Mouse (Mus musculus): ENCODE data around the gene Ppip5k1. TPM values are rescaled to one million over a fixed set of nuclear protein-coding genes. Genes with fewer than 3 reads are reported as not detected.
A peak's percentile ranks its signal among the peaks of the same experiment; 100 is the strongest.
"Not testable (repeated sequence)": the region's sequence is repeated elsewhere in the genome, so short reads cannot be mapped to it uniquely, and the experiment has no call there.

Ppip5k1 gene
- total RNA-seq (2021) = 10 to 100 TPM; 62.6 to 68.2 TPM

DNA sequence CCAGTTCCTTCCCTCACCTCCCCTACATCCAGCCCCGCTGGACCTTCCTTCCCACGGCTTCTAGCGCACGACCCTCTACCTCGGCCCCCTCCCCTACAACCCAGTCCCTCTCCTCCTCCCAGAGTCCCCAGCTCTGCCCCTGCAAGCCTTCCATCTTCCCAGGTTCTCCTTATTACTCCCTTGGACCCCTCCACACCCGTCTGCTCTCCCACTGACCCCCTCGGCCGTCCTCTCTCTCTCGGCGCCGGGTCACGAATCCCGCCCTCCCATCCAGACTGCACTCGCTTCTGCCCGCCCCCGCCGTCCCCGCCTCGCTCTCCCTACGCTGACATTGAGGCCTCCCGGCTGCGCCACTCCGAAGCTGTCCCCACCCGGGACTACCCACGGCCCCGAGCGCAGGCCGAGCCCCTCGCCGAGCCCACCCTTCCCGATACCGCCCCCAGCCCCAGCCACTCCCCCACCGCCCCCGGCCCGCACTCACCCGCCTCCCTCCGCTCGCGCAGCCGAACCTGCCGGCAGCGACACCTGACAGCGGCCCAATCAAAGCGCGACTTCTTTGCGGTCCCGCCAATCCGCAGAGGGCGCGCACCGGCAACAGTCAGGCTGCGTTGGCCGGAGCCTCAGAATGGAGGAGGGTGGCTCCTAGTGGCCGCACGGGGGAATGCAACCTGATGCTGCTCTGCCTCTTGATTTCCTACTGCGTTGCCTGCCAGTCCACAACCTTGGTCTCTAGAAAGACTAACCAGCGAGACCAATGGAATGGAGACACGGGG, at the start of gene Ppip5k1:
Ppip5k1 (minus strand) TSS at position 577 of the 773 bp plus-strand sequence.
- peak; percentile 96 for DNase-seq
- intact Hi-C loops (cut with DNase I) = loop anchor here (5.0 kb wide), 1 partner anchor 83 kb away; the partner anchor contains the start of gene Trp53bp1

DNA sequence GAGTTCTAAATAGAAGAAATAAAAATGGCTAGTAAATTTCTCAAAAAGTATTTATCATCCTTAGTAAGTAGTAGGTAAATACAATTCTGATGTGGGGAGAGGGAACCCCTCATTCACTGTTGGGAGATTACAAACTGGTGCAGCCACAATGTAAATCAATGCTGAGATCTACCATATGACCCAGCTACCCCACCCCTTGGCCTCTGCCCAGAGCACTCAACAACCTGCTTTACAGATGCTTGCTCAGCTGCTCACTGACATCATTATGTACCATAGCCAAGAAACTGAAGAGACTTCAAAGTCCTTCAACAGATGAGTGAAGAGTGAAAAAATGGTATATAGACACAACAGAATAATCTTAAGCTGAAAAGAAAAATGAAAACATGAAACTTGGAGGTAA, 48.1 kb upstream of the Ppip5k1 start:
- no peak for DNase-seq
- intact Hi-C loops (cut with DNase I) = no loop called here

DNA sequence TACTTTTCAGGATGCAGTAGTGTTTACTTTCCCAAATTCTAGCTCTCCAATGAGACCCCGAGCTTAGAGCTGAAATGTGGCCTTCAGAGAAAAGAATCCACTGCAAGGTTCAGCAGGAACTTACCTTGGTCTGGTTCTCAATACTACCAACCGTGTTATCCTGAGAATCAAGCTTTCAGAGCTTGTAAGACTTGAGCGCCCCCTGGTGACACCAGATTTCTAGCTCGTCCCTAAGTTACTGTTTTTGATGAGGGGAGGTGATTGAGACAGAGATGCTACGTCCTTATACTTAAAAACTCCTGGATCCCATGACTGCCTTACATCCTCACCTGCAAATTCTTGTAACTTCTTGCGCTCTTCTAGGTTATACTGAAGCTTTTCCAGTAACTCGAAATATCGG, 41.4 kb upstream of the Ppip5k1 start:
- peak; percentile 72 to 86 for DNase-seq
- intact Hi-C loops (cut with DNase I) = no loop called here

DNA sequence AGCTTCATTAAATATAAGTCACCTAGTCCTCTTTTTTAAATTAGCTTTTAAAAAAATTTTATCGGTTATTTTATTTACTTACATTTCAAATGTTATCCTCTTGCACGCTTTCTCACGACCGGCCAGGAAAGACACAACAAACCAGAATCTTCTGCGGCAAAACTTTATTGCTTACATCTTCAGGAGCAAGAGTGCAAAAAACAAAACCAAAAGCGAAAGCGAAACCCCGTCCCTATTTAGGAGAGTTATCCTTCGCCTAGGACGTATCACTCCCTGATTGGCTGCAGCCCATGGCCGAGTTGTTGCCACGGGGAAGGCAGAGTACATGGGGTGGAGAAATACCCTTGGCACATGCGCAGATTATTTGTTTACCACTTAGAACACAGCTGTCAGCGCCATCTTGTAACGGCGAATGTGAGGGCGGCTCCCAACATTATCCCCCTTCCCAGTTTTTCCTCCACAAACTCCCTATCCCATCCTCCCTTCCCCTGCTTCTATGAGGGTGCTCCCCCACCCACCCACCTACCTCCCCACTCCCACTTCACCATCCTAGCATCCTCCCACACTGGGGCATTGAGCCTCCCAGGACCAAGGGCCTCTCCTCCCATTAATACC, 31.9 kb upstream of the Ppip5k1 start, which contains the start of gene Strc:
Strc (minus strand) TSS at position 208 of the 615 bp plus-strand sequence.
- not testable (repeated sequence) for DNase-seq

DNA sequence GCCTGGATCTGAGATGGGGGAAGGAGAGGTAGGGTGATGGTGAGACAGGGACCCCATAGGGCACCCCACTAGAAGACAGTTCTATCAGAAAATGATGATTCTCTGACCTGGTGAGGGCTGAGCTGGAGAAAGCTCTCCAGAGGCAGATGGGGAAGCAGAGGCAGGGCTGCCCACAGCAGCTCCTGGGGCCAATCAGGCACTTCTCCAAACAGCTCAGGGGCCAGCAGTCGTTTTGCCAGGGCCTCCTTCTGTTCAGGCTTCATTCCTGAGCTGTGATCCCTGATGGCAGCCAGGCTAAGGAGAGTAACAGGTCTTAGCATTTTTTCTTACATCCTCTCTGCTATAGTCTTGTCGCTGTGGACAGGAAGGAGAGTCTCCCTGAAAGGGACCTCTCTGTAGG, 19.6 kb upstream of the Ppip5k1 start:
- no peak for DNase-seq
- intact Hi-C loops (cut with DNase I) = no loop called here

More for the DNA sequence above, 31.9 kb upstream of the Ppip5k1 start, which contains the start of gene Strc:
- intact Hi-C loops (cut with DNase I) = not testable (repeated sequence)

DNA sequence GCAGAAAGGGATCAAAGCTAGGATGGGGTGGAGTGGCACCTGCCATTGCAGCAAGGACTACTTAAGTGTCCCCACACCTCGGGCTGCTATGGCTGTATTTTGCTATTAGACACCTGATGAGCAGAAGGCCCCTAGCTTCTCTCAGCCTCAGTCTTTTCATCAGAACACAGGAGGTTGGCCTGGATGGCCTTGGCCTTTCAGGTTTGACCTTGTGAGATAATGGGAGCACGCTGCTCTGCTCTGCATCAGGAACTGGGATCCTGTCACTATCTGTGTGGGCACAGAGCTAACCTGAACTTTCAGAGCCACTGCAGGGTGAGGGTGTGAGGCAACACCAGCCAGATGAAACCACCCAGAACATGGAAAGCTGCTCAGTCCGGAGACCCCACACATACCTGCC, 17.1 kb upstream of the Ppip5k1 start:
- DNase-seq = no peak
- intact Hi-C loops (cut with DNase I) = no loop called here

DNA sequence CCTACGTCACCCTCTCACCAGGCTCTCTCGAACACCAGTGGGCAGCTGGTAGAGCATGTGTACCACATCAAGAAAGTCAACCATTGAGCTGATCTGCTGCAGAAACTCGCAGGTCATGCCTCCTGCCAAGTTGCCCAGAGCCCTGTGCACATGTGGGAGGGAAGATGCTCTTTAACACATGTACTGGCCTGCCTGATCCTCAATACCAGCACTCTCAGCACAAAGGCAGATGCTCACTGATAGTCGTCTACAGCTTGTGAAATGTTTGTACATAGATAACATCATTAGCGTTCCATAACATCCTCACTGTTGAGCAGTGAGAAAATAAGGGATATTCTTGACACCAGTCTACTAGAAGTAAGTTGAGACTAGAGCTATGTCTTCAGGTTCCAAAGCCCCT, 15.7 kb upstream of the Ppip5k1 start:
- DNase-seq = no peak
- intact Hi-C loops (cut with DNase I) = no loop called here

DNA sequence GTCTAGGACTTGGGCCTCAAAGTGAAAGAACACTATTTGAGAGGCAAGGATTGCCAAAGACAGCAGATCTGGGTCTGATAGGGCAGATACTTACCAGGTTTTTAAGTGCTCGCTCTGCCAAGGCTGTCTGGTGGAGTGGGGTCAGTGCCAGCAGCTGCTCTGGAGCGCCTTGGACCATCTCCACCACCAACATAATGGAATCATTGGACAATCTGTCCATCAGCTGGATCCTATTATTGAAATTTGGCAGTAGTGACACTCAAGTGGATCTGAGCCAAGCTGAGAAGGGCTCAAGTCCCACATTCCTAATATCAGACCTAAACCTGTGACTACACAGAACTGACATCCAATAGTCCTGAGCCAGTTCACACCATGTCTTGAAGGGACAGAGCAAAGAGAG, 13.6 kb upstream of the Ppip5k1 start:
- no peak for DNase-seq

DNA sequence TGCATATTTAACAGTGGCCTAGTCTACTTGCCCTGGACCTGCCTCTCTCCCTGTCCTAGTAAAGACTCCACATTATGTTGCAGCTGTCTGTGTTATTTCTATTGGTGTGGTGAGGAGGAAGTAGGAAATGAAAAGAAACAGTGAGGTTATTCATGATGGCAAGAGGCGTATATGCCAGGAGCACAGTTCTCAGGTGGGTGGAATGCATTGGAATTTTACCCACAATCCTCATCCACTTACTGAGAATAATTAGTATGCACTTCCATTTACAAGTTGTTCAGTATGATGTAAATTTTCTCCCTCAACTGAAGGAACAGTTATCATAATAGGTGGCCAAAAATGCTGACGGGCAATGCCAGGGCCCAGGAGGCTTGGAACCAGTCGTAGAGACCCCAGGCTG, 8.5 kb upstream of the Ppip5k1 start:
- no peak for DNase-seq
- intact Hi-C loops (cut with DNase I) = no loop called here

More for the DNA sequence above, 13.6 kb upstream of the Ppip5k1 start:
- intact Hi-C loops (cut with DNase I) = no loop called here

DNA sequence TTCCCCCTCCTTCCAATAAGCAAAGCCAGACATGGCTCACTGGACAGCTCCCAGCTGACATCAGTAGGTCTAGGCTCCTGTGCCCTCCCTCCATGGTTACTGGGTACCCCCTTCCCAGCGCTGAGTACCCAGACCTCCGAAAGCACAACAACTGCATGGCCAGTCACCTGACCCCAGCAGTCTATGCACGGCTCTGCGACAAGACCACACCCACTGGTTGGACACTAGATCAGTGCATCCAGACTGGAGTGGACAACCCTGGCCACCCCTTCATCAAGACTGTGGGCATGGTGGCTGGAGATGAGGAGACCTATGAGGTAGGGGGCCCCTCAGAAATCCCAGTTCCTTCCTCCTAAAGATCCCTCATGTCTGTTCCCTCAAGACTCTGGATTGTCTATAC, 4.3 kb upstream of the Ppip5k1 start:
- intact Hi-C loops (cut with DNase I) = loop anchor here (5.0 kb wide), 1 partner anchor 87 kb away; the partner anchor contains the start of gene Trp53bp1
- no peak for DNase-seq

DNA sequence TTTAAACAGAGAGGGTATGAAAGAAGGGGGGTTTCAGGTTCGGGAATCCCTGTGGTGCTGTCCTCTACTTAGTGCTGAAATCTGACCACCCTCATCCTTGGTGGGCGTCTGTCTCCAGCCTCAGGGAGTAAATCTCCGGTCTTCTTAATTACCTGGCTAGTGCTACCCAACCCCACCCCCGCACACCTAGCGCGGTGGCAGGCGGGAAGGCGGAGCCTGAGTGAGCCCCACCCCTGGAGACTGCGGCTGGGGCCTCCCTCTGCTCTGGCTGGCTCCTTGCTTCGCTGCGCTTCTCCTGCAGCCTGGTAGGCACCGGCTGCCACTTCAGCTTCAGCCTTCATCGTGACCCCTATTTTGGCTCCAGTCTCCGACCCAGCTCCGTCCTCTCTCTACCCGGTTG, 3.2 kb upstream of the Ppip5k1 start:
- DNase-seq = no peak

DNA sequence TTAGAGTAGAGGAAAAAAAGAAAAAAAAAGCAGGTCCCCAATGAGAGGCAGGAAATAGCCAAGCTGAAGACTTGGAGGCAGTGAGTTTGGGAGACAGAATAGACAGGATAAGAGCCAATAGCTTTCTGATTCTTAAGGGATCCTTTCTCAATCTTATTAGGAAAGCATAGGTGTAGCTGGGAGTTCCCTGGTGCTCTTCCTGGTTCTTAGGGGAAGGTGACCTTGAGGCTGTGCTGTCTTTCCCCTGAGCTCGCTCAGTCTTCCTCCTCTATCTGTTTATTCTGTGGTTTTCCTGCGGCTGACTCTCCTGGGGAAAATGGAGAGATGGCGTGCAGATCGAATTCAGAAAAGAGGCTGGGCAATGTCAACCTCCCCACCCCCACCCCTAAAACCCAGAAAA, 2.8 kb upstream of the Ppip5k1 start:
- intact Hi-C loops (cut with DNase I) = loop anchor here (5.0 kb wide), 1 partner anchor 86 kb away; the partner anchor contains the start of gene Trp53bp1
- no peak for DNase-seq

More for the DNA sequence above, 3.2 kb upstream of the Ppip5k1 start:
- intact Hi-C loops (cut with DNase I) = loop anchor here (5.0 kb wide), 1 partner anchor 86 kb away; the partner anchor contains the start of gene Trp53bp1

DNA sequence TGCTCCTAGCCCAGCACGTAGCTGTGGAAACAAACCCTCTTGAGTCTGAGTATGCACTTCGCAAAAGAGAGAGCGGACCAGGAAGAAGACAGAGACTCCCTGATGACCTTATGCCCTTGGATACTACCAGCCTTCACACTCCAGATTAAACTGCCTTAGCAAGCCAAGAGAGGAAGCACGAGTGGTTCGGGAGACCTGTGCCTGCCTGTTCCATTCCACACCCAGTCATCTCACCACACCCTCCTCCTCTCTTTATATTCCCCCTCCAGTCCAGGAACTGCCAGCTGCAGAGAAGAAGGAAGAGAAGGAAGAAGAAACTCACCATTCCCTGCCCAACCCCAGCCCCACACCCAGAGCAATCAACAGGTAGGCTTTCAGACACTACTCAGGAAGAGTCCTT, 2.3 kb upstream of the Ppip5k1 start, which contains the start of gene Ckmt1:
Ckmt1 (plus strand) TSS at position 221 of the 400 bp plus-strand sequence.
- intact Hi-C loops (cut with DNase I) = loop anchor here (5.0 kb wide), 1 partner anchor 85 kb away; the partner anchor contains the start of gene Trp53bp1

DNA sequence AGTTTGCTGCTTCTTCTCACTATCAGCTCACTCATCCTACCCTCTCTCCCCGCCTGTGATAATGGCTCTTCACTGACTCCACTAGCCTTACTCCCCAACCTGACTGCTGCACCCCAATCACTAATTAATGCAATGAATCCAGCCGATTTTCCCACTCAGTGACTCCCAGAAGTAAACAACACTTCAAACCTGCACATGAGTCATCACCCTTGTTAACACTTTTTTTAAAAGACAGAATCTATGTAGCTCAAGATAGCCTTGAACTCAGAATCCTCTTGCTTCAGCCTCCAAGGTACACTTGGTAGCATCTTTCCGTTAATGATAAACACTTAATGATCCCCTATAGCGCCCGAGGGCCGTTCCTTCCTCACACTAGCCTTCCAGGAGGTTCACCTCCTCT, 818 bp downstream of the Ppip5k1 start:
- peak in 1 of 2 experiments; percentile 2 for DNase-seq
- intact Hi-C loops (cut with DNase I) = no loop called here

More for the DNA sequence above, 2.3 kb upstream of the Ppip5k1 start, which contains the start of gene Ckmt1:
- DNase-seq = no peak

DNA sequence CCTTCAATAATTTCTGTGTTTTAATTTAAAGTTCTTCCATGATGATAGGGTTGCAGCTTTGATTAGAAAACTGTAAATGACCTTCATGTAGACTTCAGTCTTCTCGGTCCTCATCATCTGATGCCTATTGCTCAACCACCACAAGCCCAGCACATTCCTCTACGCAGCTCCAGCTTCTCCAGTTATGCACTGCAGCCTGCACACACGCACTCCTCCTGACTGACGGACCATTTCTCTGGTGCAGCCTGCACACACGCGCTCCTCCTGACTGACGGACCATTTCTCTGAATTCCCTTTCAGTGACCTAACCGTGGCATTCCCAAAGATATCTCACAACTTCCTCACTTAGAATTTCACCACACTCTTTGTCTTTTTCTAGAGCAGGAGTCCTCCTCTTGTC, 2.0 kb downstream of the Ppip5k1 start:
- DNase-seq = no peak
- intact Hi-C loops (cut with DNase I) = no loop called here

DNA sequence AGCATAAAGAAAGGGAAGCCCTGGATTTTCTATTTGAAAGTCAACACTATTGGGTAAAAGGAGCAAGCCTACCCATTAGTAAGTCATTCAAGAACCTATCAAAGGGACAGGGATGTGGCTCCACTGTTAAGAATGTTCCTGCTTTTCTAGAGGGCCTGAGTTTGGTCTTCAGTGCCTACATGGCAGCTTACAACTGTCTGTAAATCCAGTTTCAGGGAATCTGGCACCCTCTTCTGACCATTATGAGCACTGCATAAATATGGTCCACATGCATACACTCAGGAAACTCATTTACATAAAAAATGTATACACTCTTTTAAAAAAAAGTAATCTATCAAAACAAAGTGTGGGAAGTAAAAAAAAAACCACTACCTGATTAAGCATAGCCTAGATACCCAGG, 16.1 kb downstream of the Ppip5k1 start:
- intact Hi-C loops (cut with DNase I) = no loop called here
- DNase-seq = no peak

DNA sequence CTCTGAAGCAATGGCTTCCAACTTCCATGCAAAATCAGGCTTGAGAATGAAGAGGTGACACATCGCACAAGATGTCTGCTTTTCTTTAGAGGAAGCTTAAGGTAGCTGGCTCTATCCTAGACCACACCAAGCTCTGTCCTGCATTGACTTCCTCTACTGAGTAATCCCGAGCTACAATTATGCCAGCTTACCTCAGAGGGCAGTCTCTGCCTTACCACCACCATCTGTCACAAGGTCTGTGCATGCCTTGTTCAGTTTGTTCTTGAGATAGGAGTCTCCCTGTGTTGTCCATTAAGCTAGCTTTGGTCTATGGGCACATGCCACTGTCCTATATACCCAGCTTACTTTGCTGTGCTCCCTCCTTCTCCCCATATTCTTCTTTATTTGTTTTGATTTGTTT, 25.7 kb downstream of the Ppip5k1 start:
- intact Hi-C loops (cut with DNase I) = loop anchor here (5.0 kb wide), 1 partner anchor 102 kb away; no protein-coding TSS in a partner anchor
- DNase-seq = no peak

DNA sequence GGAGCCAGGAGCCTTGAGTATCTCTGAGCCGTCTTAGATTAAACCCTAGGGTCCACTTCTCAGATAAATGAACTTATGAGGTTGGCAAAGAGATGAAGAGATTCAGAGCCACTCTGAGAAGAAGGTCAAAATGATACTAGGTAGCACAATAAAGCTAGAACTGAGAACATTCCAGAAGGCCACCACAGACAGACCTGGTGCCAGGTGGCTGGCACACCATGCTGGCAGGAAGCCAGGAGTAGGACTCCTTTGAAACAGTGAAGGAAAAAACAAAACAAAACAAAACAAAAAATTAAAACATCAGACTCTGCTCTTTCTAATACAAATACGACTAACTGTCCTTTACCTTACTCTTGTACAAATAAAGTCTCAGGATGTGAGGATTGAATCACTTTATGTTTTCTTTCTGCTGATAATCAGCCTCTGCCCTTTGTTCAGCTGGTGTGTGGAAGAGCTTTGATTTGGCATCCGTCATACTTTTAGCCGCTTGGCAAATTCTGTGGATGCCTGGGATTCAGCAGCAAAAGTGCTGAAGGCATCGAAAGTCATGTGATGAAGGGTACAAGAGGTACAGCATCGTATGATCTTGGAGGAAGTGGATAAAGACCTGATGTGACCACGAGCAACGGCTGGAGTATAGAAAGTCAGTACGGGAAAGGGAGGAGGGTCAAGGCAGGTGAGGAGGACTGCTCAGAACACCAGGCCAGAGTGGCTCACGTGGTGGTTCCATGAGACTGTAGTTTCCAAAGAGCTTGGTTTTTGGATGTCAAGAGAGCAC, 31.3 kb downstream of the Ppip5k1 start:
- intact Hi-C loops (cut with DNase I) = no loop called here
- no peak for DNase-seq

DNA sequence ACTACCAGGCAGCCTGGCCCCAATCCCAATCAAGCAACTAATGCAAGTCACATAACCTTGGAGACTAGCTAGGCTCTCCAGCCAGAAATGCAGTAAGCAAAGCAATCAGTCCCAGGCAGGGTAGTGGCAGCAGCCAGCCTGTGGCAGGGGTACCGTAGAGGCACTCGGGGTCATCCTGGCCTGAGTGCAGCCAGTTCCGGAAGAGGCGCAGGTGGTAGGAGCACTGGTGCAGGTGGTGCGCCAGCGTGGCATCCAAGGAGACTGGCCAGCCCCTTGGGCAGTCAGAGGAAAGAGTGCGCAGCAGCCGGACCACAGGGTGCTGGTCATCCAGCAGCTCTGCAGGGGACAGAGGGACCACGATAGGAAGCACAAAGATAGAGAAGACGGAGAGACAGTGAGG, 32.2 kb downstream of the Ppip5k1 start:
- DNase-seq = no peak
- intact Hi-C loops (cut with DNase I) = no loop called here

DNA sequence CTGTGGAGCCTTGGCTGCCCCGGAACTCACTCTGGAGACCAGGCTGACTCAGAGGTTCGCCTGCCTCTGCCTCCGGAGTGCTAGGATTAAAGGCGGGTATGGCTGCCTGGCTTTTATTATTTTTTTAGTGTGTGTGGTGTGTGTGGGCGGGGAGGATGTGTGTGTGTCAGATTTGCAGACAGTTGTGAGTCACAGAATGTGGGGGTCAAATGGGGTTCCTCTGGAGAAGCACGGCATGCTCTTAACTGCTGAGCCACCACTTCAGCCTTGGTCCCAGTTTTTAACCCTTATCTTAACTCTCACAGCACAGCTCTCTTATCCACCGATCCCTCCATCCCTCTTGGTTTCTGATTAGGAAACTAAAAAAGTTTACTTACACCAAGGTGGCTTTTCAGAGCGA, 38.9 kb downstream of the Ppip5k1 start:
- DNase-seq = no peak
- intact Hi-C loops (cut with DNase I) = no loop called here

DNA sequence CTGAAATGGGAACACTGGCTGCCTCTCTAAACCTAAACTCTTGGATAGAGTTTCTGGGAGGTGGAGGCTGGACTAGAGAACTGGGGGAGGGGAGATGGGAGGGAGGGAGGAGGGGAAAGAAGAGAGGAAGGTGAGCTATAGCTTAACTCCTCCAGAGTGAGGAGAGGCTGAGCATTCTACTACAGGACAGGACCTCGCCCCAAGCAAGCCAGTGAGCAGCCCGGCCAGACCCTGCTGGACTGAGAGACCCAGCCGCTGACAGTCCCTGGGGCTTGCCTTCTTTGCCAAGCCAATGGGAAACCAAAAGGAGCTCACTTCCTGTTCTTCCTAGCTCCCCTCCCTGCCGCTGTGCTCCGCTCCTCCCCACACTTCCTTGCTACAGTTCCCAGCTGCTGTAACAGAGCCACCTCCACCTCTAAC, 46.2 kb downstream of the Ppip5k1 start:
- DNase-seq = peak; percentile 50 to 70
- intact Hi-C loops (cut with DNase I) = no loop called here

Data from heart, postnatal 36 days (tissue).